In genomic region chr4:47112560-47112959, GRCm38 (mm10) we compare ENCODE assay signal across 16 mouse cellular contexts. TPM values are rescaled to one million over a fixed set of nuclear protein-coding genes. Genes with fewer than 3 reads are reported as not detected.
A peak's percentile ranks its signal among the peaks of the same experiment; 100 is the strongest.
DNase-seq lines count a peak whose midpoint lies in the region; ATAC-seq and TF ChIP-seq lines count a peak whose summit lies in the region.
"Had no signal": no experiment of that assay in that cellular context is flagged by ENCODE, and none has a peak within 500 bp of the region (broad histone marks: within the 10 kb centered on the region; RNA-seq: fewer than 3 reads in every experiment).

No protein-coding gene starts in this region.

- peaks cover 10% of the 10 kb centered on the region for H3K4me1 ChIP-seq in heart, embryonic 11.5 days (ENCODE audit: control insufficient read depth, insufficient read depth, low read length)
- H3K4me1 ChIP-seq in cortical plate, adult 2 months (ENCODE audit: control insufficient read depth, insufficient read depth, low read length) = peaks cover 4% of the 10 kb centered on the region
- H3K4me1 ChIP-seq: embryonic facial prominence, embryonic 15.5 days had no signal

- no peak overlapping the region for H3K4me2 ChIP-seq in heart, embryonic 11.5 days
- H3K4me2 ChIP-seq: embryonic facial prominence, embryonic 15.5 days; lung, embryonic 14.5 days had no signal

- no peaks in the 10 kb centered on the region for H3K27me3 ChIP-seq in heart, embryonic 11.5 days (ENCODE audit: control insufficient read depth, insufficient read depth, low read length)
- H3K27me3 ChIP-seq: embryonic facial prominence, embryonic 15.5 days had no signal

- H3K9me3 ChIP-seq in heart, embryonic 11.5 days (replicated peaks; ENCODE audit: control insufficient read depth, low read length) = no peaks in the 10 kb centered on the region
- H3K9me3 ChIP-seq: embryonic facial prominence, embryonic 15.5 days had no signal

- peak; percentile 30 to 47 for DNase-seq in heart, adult 18-20 months
- DNase-seq in left cerebral cortex, postnatal 10 days (ENCODE audit: extremely low spot score in 1 of 2, low spot score in 2 of 2) = peak; percentile 32 to 40
- DNase-seq in left cerebral cortex, adult 9 months (ENCODE audit: low spot score in 2 of 2) = no peak
- DNase-seq in brain, adult 2 months (ENCODE audit: low read depth, low spot score) = peak; percentile 67
- DNase-seq in Muller cell, postnatal 12 days (ENCODE audit: inconsistent ontology term) = no peak
- DNase-seq: adrenal gland, postnatal 14 days; cerebellum, postnatal 36 days; kidney, postnatal 10 days; liver had no signal

- no peak overlapping the region for H3K9ac ChIP-seq in heart, embryonic 11.5 days (ENCODE audit: low read depth, low read length)
- H3K9ac ChIP-seq: embryonic facial prominence, embryonic 15.5 days; lung, embryonic 14.5 days had no signal

- H3K36me3 ChIP-seq in heart, embryonic 11.5 days (ENCODE audit: control insufficient read depth, insufficient read depth, low read length) = no peaks in the 10 kb centered on the region
- H3K36me3 ChIP-seq: embryonic facial prominence, embryonic 15.5 days had no signal

- no peak for ATAC-seq in heart, embryonic 11.5 days (replicated peaks; ENCODE audit: insufficient number of reproducible peaks, low FRiP score, low TSS enrichment)
- ATAC-seq: intestine, embryonic 16.5 days had no signal

- TF ChIP-seq POLR2A in cortical plate, adult 2 months (IDR thresholded peaks at IDR 0.05; ENCODE audit: extremely low read depth, insufficient read depth, low read length) = no peak

- WGBS in heart, embryonic 11.5 days (ENCODE audit: insufficient replicate concordance) = 47% methylated on average over 9 of the region's 9 CpGs

- no peak overlapping the region for H3K4me3 ChIP-seq in heart, embryonic 11.5 days (ENCODE audit: low read depth, low read length)
- no peak overlapping the region for H3K4me3 ChIP-seq in cortical plate, adult 2 months (ENCODE audit: insufficient read depth, low read length)
- H3K4me3 ChIP-seq: embryonic facial prominence, embryonic 15.5 days; myocyte had no signal

- TF ChIP-seq CTCF in cortical plate, adult 2 months (IDR thresholded peaks at IDR 0.05; ENCODE audit: extremely low read depth, insufficient read depth, low read length) = no peak

- intact Hi-C loops in left cerebral cortex, postnatal 10 days (cut with DNase I) = no loop called here

- no peak overlapping the region for H3K27ac ChIP-seq in heart, embryonic 11.5 days (ENCODE audit: low read depth, low read length)
- 0 out of 2 replicates have a peak overlapping the region, but pooled peaks have one; percentile 27 for H3K27ac ChIP-seq in cortical plate, adult 2 months (ENCODE audit: insufficient read depth, low read length)
- H3K27ac ChIP-seq: embryonic facial prominence, embryonic 15.5 days had no signal

RNA-seq across cellular contexts. Expression of gene Galnt12, which starts 20.9 kb away (rescaled TPM):
- under 1 TPM; 0.30 to 0.57 TPM for total RNA-seq in heart, adult 18-20 months (2021)
- 0.89 and 1.5 TPM in 2 replicates for polyA plus RNA-seq in heart, embryonic 11.5 days (2014; fragmentation: Nextera tagmentation; extraction: Ambion mirVana)
- total RNA-seq in left cerebral cortex, postnatal 10 days (2021) = 1 to 10 TPM in 1 of 2 experiments, under 1 TPM in 1; 0.93 to 1.5 TPM
- polyA plus RNA-seq in cortical plate, adult 2 months (2012; rRNA removed) = 2.5 TPM in 2 replicates
- total RNA-seq: MEL had no signal
- polyA plus RNA-seq: myocyte had no signal

RNA-seq across cellular contexts. Expression of gene Anks6, which starts 55.3 kb away (rescaled TPM):
- total RNA-seq in heart, adult 18-20 months (2021) = 1 to 10 TPM; 2.3 to 3.0 TPM
- polyA plus RNA-seq in heart, embryonic 11.5 days (2014; fragmentation: Nextera tagmentation; extraction: Ambion mirVana) = 1.4 TPM in 2 replicates
- total RNA-seq in left cerebral cortex, postnatal 10 days (2021) = 10 to 100 TPM; 16.8 to 19.2 TPM
- polyA plus RNA-seq in cortical plate, adult 2 months (2012; rRNA removed) = 18.4 and 20.7 TPM in 2 replicates
- total RNA-seq: MEL had no signal

Comparison
In these comparisons a context has a peak if more than half of its experiments do, and no peak if none do; other contexts are left out.
1. DNase-seq: peak in heart, adult 18-20 months (2 of 2), left cerebral cortex, postnatal 10 days (2 of 2) and brain, adult 2 months (single experiment); none in left cerebral cortex, adult 9 months (0 of 2) and Muller cell, postnatal 12 days (single experiment).
2. RNA of gene Anks6, which starts 55.3 kb away (total RNA-seq): 16.8 to 19.2 TPM in left cerebral cortex, postnatal 10 days; 2.3 to 3.0 TPM in heart, adult 18-20 months; every median in the first group is over 4 times any median in the second.